Mouse (Mus musculus) effector memory CD4-positive, alpha-beta T cell, adult 7 months (primary cell): ENCODE data around the gene Gm42688. TPM values are rescaled to one million over a fixed set of nuclear protein-coding genes. Genes with fewer than 3 reads are reported as not detected.

Experiments
- polyA plus RNA-seq: library from polyadenylated mRNA; unstranded; fragments of 100-300 nt; shearing (Covaris generic); gene quantifications from one replicate; pipeline ENCODE4 v1.2.1, GENCODE M21; 2017

Gm42688 gene
- polyA plus RNA-seq: 6.5 TPM

DNA sequence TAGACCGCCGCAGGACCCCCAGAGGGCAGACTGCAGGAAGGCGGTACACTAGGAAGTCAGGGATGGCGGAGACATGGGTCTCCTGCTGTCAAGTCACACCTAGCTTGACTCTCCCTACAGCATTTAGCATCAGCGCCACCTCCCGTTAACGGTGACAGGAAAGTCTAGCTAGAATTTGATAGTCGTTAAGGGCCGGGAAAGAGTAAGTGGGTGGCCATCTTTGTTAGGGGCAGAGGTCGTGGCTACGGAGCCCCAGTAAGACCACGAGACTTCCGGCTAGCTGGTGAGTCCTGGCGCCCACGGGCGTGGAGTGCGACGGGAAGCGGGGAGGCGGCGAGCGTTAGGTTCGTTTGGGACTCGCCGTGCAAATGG, at the start of gene Gm42688, which contains the start of gene Ccdc142:
Gene Gm42688, plus strand, starts transcription at position 302 of the 372 bp plus-strand sequence.
Gene Ccdc142, plus strand, starts transcription at position 286 of the 372 bp plus-strand sequence.

DNA sequence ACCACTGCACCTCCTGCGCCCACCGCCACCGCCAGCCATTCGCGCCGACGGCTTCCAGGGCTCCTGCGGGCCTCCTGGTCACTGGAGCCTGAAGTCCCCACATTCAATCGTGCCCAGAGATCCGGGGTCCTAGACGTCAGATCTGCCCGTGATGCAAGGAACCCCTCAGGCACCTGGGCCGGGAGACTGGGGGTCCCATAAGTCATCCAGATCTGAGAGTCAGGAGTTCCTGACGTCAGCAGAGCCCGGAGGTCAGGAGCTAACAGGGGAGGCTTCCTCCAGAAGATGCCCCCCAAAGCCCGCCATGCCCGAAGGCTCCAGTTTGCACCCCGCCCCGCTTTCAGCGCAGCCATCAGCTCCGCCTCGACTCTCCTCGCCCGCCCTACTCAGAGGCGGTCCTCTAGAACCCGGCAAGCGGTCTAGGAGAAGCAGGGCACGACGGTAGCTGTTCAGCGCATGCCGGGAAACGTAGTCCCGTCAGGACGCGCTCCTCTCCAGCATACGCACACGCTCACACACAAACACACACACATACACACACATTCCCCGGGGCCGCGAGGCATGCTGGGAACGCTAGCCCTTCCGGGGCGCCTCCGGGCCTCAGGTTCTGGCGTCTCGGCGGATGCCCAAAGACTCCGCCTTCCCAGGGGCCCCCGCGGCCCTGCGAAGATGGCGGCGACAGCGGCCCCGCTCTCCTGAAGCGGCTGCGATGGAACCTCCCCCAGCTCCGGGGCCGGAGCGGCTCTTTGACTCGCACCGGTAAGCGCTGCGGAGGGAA, 47.2 kb upstream of the Gm42688 start, which contains the start of gene Aup1:
Gene Aup1, plus strand, starts transcription at position 448 of the 778 bp plus-strand sequence.

GRCm38 (mm10) chr6:83054871-83055431, 46.5 kb upstream of the Gm42688 start, which contains the start of gene Htra2:
Gene Htra2 (minus strand): TSS chr6:83055273.

DNA sequence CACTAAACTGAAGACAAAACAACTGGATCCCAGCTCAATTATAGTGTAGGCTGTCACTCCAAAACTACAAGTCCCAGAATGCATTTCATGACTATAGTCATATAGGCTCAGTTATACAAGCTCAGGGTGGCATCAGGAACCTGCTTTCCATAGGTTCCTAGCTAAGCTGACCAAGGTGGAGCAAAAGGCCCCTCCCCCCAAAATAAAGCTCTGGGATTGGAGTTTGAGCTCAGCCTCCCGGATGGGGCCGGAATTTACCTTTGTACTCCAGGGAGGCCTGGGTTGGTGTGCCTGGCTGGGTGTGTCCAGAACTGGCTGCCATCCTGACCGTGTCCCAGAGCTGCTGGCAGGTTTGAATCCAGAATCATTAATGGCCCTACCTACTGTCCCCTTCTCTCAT, 43.6 kb upstream of the Gm42688 start, which contains the start of gene Dqx1:
Gene Dqx1, plus strand, starts transcription at position 55 of the 400 bp plus-strand sequence.

GRCm38 (mm10) chr6:83070247-83070310, 31.3 kb upstream of the Gm42688 start, which contains the start of gene Tlx2:
Gene Tlx2 (minus strand): TSS chr6:83070293.

GRCm38 (mm10) chr6:83077630-83078323, 23.6 kb upstream of the Gm42688 start, which contains the start of gene Pcgf1:
Gene Pcgf1 (plus strand): TSS chr6:83077869.

GRCm38 (mm10) chr6:83086121-83087035, 15.0 kb upstream of the Gm42688 start, which contains the start of gene Lbx2:
Gene Lbx2 (plus strand): TSS chr6:83086367.

GRCm38 (mm10) chr6:83108762-83109668, 7.6 kb downstream of the Gm42688 start, which contains the start of gene Mrpl53:
Gene Mrpl53 (plus strand): TSS chr6:83109040.

GRCm38 (mm10) chr6:83115011-83115671, 13.7 kb downstream of the Gm42688 start, which contains the start of gene Mogs:
Gene Mogs (plus strand): TSS chr6:83115496.

DNA sequence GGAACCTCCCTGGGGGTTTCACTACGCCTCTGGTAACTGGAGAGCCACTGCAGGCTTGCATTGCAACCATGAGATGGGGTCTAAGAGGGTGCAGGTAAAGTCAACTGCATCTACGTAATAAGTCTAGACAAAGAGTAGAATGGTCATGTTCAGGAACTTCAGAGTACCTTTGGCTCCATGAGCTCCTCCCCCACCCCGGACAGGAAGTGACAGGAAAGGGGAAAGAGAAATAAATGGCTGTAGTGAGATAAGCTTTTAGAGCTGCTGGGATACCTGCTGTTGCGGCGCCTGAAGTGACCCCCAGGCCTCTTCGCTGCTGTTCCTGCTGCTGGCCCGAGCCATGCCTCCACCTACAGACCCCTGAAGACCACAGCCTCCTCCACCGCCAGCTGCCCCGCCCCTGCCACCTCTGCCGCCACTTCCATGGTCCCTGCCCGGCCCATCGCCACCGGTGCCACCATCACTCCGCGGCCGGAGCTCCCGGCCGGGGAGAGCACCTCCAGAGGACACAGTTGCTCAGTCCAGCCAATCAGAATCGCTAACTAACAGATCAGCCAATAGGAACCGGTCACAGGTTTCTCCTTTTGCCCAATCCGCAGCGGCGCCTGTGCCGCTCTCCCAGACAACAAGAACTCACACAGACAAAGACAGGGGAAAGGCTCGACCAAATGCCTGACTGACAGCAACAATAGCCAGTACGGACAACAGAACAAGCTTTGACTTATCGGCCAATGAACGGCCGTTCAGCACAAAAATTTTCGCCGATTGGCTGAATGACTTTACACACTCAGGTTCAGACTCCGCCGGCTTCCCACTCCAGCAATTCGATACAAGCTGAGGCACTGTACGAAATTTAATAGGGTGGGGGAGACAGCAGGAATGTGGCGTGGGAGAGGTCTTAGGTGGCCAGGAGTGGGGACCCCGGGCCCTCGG, 19.8 kb downstream of the Gm42688 start, which contains the start of gene Wbp1:
Gene Wbp1, minus strand, starts transcription at position 630 of the 933 bp plus-strand sequence.

DNA sequence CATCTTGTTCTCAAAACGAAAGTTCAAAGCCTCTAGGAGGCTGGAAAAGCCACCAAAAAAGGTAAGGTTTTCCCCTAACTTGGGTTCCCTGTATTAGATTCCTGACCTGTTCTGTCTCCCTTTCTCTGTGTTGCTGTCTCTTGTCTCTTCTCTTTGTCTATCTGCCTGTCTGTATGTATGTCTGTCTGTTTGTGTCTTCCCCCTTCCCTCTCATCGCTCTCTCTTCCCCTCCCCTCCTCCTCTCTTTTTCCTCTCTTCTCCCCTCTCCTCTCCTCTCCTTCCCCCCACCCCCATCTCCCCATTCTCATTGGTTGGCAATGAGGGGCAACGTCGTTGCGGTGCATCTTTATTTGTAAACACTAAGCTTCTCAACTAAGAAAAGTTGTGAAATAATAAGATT, 23.9 kb downstream of the Gm42688 start, which contains the start of gene Ino80b:
Gene Ino80b, minus strand, starts transcription at position 101 of the 400 bp plus-strand sequence.

DNA sequence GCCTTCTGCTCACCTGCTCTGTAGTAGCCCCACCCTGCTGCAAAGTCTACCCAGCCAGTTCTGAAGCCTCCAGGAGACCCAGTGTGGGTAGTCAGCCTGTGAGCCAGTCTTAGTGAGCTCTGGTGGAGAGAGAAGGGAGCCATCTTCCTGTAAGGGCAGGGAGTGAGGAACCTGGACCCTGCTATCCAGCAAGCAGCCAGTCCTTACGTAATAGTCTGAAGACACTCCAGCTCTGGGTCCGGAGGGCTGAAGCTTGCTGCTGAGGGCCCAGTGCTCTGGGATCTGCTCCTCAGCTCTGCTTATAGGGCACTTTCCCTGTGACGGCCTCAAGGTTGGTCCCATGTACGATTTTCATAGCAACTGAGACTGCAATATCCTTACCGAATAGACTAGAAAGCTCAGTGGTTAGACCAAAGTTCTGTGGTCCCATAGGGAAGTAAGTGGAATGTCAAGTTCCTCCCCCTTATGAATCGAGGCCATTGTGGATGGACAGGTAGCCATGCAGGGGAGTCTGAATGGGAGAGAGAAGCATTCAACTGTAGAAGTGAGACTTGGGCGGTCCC, 33.6 kb downstream of the Gm42688 start, which contains the start of gene Rtkn:
Gene Rtkn, plus strand, starts transcription at position 513 of the 563 bp plus-strand sequence.

GRCm38 (mm10) chr6:83156259-83156684, 54.9 kb downstream of the Gm42688 start, which contains the start of the genes Wdr54 and 1700003E16Rik:
Gene Wdr54 (minus strand): TSS chr6:83156397.
Gene 1700003E16Rik (plus strand): TSS chr6:83156404.

Other genes starting within 250 kb of the Gm42688 start
- gene Sema4f, start 161.8 kb upstream of the Gm42688 start, polyA plus RNA-seq: 17.5 TPM
- gene M1ap, start 154.7 kb upstream of the Gm42688 start, polyA plus RNA-seq: not detected
- 12.8 TPM for gene Dok1, start 68.1 kb upstream of the Gm42688 start, polyA plus RNA-seq
- gene Loxl3, start 67.4 kb upstream of the Gm42688 start, polyA plus RNA-seq: 0.30 TPM
- 495 TPM for gene Aup1, start 47.1 kb upstream of the Gm42688 start, polyA plus RNA-seq
- gene Htra2, start 46.3 kb upstream of the Gm42688 start, polyA plus RNA-seq: 35.1 TPM
- 1.3 TPM for gene Dqx1, start 43.8 kb upstream of the Gm42688 start, polyA plus RNA-seq
- not detected for gene Tlx2, start 31.3 kb upstream of the Gm42688 start, polyA plus RNA-seq
- gene Pcgf1, start 23.7 kb upstream of the Gm42688 start, polyA plus RNA-seq: 21.1 TPM
- gene Lbx2, start 15.2 kb upstream of the Gm42688 start, polyA plus RNA-seq: not detected
- 2.2 TPM for gene Ccdc142, start within 50 bp of the Gm42688 start, polyA plus RNA-seq
- 30.5 TPM for gene Mrpl53, start 7.4 kb downstream of the Gm42688 start, polyA plus RNA-seq
- 66.0 TPM for gene Mogs, start 13.9 kb downstream of the Gm42688 start, polyA plus RNA-seq
- 61.8 TPM for gene Wbp1, start 19.9 kb downstream of the Gm42688 start, polyA plus RNA-seq
- 31.8 TPM for gene Ino80b, start 23.8 kb downstream of the Gm42688 start, polyA plus RNA-seq
- gene Rtkn, start 33.8 kb downstream of the Gm42688 start, polyA plus RNA-seq: 0.94 TPM
- 1.3 TPM for gene Wdr54, start 54.8 kb downstream of the Gm42688 start, polyA plus RNA-seq
- not detected for gene 1700003E16Rik, start 54.8 kb downstream of the Gm42688 start, polyA plus RNA-seq
- gene Dctn1, start 64.3 kb downstream of the Gm42688 start, polyA plus RNA-seq: 63.3 TPM
- not detected for gene Slc4a5, start 118.2 kb downstream of the Gm42688 start, polyA plus RNA-seq
- gene Mthfd2, start 224.3 kb downstream of the Gm42688 start, polyA plus RNA-seq: 54.7 TPM
- gene Mob1a, start 224.4 kb downstream of the Gm42688 start, polyA plus RNA-seq: 177 TPM
- gene Bola3, start 247.5 kb downstream of the Gm42688 start, polyA plus RNA-seq: 56.9 TPM